Mouse (Mus musculus) adrenal gland, adult 18-20 months (tissue): ENCODE results near the gene Adamts5. TPM values are rescaled to one million over a fixed set of nuclear protein-coding genes. Genes with fewer than 3 reads are reported as not detected.

ENCODE experiments used
- DNase-seq, 2 experiments: peaks; one replicate each; pipeline ENCODE4 v3.0.0; 2021 to 2022; ENCODE audit warnings: low spot score in 2 of 2
- long read RNA-seq, 2 experiments: library from polyadenylated mRNA; stranded (forward); transcript quantifications; one replicate each; pipeline ENCODE4 v2.0.0; 2021
- total RNA-seq, 2 experiments: library from RNA; stranded (reverse); gene quantifications; 1 replicate in 1 of 2; 2 replicates in 1 of 2; pipeline ENCODE4 v1.2.3; 2021

Adamts5 gene
- total RNA-seq, result 10 to 100 TPM in 1 of 2 experiments, 1 to 10 TPM in 1; 7.4 to 11.6 TPM
- long read RNA-seq, experiment 1, full-length matches to known transcripts, result 5 of 5 reads
- long read RNA-seq, experiment 1, partial matches to known transcripts, result 0 of 5 reads
- long read RNA-seq, experiment 1, other reads (novel, unspliced or antisense), result 0 of 5 reads
- long read RNA-seq, experiment 2, full-length matches to known transcripts, result 4 of 7 reads
- long read RNA-seq, experiment 2, partial matches to known transcripts, result 1 of 7 reads
- long read RNA-seq, experiment 2, other reads (novel, unspliced or antisense), result 2 of 7 reads

- peak in 1 of 2 experiments; percentile 31 for DNase-seq
These were observed at the start of gene Adamts5 for GRCm38 (mm10) chr16:85901581-85901910. Gene Adamts5 (minus strand): TSS chr16:85901828.

- DNase-seq, result no peak
These were observed 48.7 kb upstream of the Adamts5 start for GRCm38 (mm10) chr16:85950356-85950755.

GRCm38 (mm10) chr16:85926004-85926403 is 24.4 kb upstream of the Adamts5 start:
- DNase-seq, result no peak

- DNase-seq, result no peak
These were observed 20.8 kb upstream of the Adamts5 start for GRCm38 (mm10) chr16:85922454-85922853.

GRCm38 (mm10) chr16:85920122-85920521 is 18.5 kb upstream of the Adamts5 start:
- no peak for DNase-seq

- DNase-seq, result peak; percentile 59 to 62
These were observed 687 bp downstream of the Adamts5 start for GRCm38 (mm10) chr16:85900702-85901580.

- peak; percentile 36 to 38 for DNase-seq
These were observed 1.6 kb downstream of the Adamts5 start for GRCm38 (mm10) chr16:85899790-85900587.

- peak; percentile 7 to 28 for DNase-seq
These were observed 2.3 kb downstream of the Adamts5 start for GRCm38 (mm10) chr16:85899301-85899721.

GRCm38 (mm10) chr16:85898816-85899215 is 2.8 kb downstream of the Adamts5 start:
- no peak for DNase-seq

- no peak for DNase-seq
These were observed 3.2 kb downstream of the Adamts5 start for GRCm38 (mm10) chr16:85898391-85898790.

GRCm38 (mm10) chr16:85897854-85898253 is 3.8 kb downstream of the Adamts5 start:
- no peak for DNase-seq

- no peak for DNase-seq
These were observed 5.7 kb downstream of the Adamts5 start for GRCm38 (mm10) chr16:85895948-85896347.

- DNase-seq, result no peak
These were observed 11.8 kb downstream of the Adamts5 start for GRCm38 (mm10) chr16:85889778-85890177.

GRCm38 (mm10) chr16:85887289-85888051 is 14.2 kb downstream of the Adamts5 start:
- no peak for DNase-seq

GRCm38 (mm10) chr16:85879075-85879474 is 22.6 kb downstream of the Adamts5 start:
- DNase-seq, result no peak

- DNase-seq, result no peak
These were observed 27.5 kb downstream of the Adamts5 start for GRCm38 (mm10) chr16:85874141-85874540.

GRCm38 (mm10) chr16:85871971-85872370 is 29.7 kb downstream of the Adamts5 start:
- DNase-seq, result no peak

GRCm38 (mm10) chr16:85871248-85871647 is 30.4 kb downstream of the Adamts5 start:
- DNase-seq, result no peak

- no peak for DNase-seq
These were observed 36.8 kb downstream of the Adamts5 start for GRCm38 (mm10) chr16:85864691-85865389.

GRCm38 (mm10) chr16:85854505-85854904 is 47.1 kb downstream of the Adamts5 start:
- no peak for DNase-seq
